Mouse (Mus musculus) forebrain, postnatal 0 days (tissue): ENCODE measurements at regions not wholly inside any gene's neighbourhood (a gene's known extent, or its start where the extent isn't known, plus 50 kb on each side); places are given as distances from the start of the nearest gene placed in this dataset.

Experiments used
- ATAC-seq: fragments of 200-750 bp; cut with Nextera tagmentation; 2 replicates; pipeline ENCODE4 v1.8.0; 2017; ENCODE audit warnings: mild to moderate bottlenecking, moderate library complexity
- DNase-seq: peaks from one replicate; pipeline ENCODE4 v3.0.0-alpha.2; 2015
- H3K27ac ChIP-seq: fragments of 300-500 bp; sonication (generic); 2 replicates; pipeline ENCODE4 v1.5.1; 2014; ENCODE audit warnings: low read depth, mild to moderate bottlenecking, antibody characterized with exemption, low read length, moderate library complexity, mixed read lengths
- H3K27me3 ChIP-seq: fragments of 300-500 bp; sonication (generic); 2 replicates; pipeline ENCODE4 v1.6.1; 2014; ENCODE audit warnings: mild to moderate bottlenecking, low read length, mixed read lengths; ENCODE audit not compliant: insufficient read depth
- H3K36me3 ChIP-seq: fragments of 300-500 bp; sonication (generic); 2 replicates; pipeline ENCODE4 v1.6.1; 2014; ENCODE audit warnings: mild to moderate bottlenecking, moderate library complexity; ENCODE audit not compliant: insufficient read depth
- H3K4me1 ChIP-seq: fragments of 300-500 bp; sonication (generic); 2 replicates; pipeline ENCODE4 v1.6.1; 2014; ENCODE audit warnings: antibody characterized with exemption; ENCODE audit not compliant: insufficient read depth
- H3K4me2 ChIP-seq: fragments of 300-500 bp; sonication (generic); 2 replicates; pipeline ENCODE4 v1.6.1; 2014; ENCODE audit warnings: low read depth, mild to moderate bottlenecking, moderate library complexity
- H3K4me3 ChIP-seq: fragments of 300-500 bp; sonication (generic); 2 replicates; pipeline ENCODE4 v1.5.1; 2014; ENCODE audit warnings: low read depth, low read length, mixed read lengths
- H3K9ac ChIP-seq: fragments of 300-500 bp; sonication (generic); 2 replicates; pipeline ENCODE4 v1.6.1; 2014; ENCODE audit warnings: mild to moderate bottlenecking
- H3K9me3 ChIP-seq: fragments of 300-500 bp; sonication (generic); 2 replicates; pipeline ENCODE4 v1.6.1; 2016; ENCODE audit warnings: low read length
- CTCF ChIP-seq: sonication (generic); IDR thresholded peaks from 2 replicates; pipeline ENCODE4 v1.5.1; 2016; ENCODE audit warnings: antibody characterized with exemption, control low read depth, low read depth
- WGBS: fragments of 180-500 bp; shearing (Covaris S2); extraction: QIAGEN DNeasy Blood & Tissue Kit; methylation state at CpG from one replicate; pipeline ENCODE4 v1.1.7; 2014; 5-methylcytosine and 5-hydroxymethylcytosine counted together

GRCm38 (mm10) chr3:128088207-128088606 is 192.1 kb upstream of the Fam241a start:
- DNase-seq (peak; percentile 78), ATAC-seq (peak; percentile 99)
- no peaks in the 10 kb centered on the region for H3K4me1 ChIP-seq
- H3K27me3 ChIP-seq, result no peaks in the 10 kb centered on the region
- TF ChIP-seq CTCF, result peak; percentile 85
- H3K36me3 ChIP-seq, result no peaks in the 10 kb centered on the region
- no peak overlapping the region for H3K9ac ChIP-seq
- no peaks in the 10 kb centered on the region for H3K9me3 ChIP-seq
- no peak overlapping the region for H3K27ac ChIP-seq
- WGBS, result 19% methylated on average over 4 of the region's 4 CpGs
- no peak overlapping the region for H3K4me3 ChIP-seq
- no peak overlapping the region for H3K4me2 ChIP-seq

- no peaks in the 10 kb centered on the region for H3K27me3 ChIP-seq
- WGBS, result 91% methylated on average over 10 of the region's 10 CpGs
- no peak for ATAC-seq
Observed at GRCm38 (mm10) chr3:128087163-128087562, 191.0 kb upstream of the Fam241a start.

GRCm38 (mm10) chr3:128082463-128082862 is 186.3 kb upstream of the Fam241a start:
- DNase-seq, result no peak
- Histone ChIP-seq H3K9me3 (no peaks in the 10 kb centered on the region), H3K4me3 (no peak overlapping the region), H3K36me3 (no peaks in the 10 kb centered on the region), H3K4me1 (no peaks in the 10 kb centered on the region), H3K27me3 (no peaks in the 10 kb centered on the region), H3K9ac (no peak overlapping the region), H3K4me2 (no peak overlapping the region), H3K27ac (no peak overlapping the region)
- no peak for ATAC-seq
- TF ChIP-seq CTCF, result no peak
- WGBS, result 64% methylated on average over 6 of the region's 6 CpGs

More at GRCm38 (mm10) chr3:128087163-128087562, 191.0 kb upstream of the Fam241a start:
- no peak overlapping the region for H3K4me3 ChIP-seq
- no peak overlapping the region for H3K4me2 ChIP-seq
- H3K36me3 ChIP-seq, result no peaks in the 10 kb centered on the region
- TF ChIP-seq CTCF, result no peak
- H3K4me1 ChIP-seq, result no peaks in the 10 kb centered on the region
- H3K9me3 ChIP-seq, result no peaks in the 10 kb centered on the region
- H3K9ac ChIP-seq, result no peak overlapping the region
- DNase-seq, result no peak
- H3K27ac ChIP-seq, result no peak overlapping the region

- no peak overlapping the region for H3K4me3 ChIP-seq
- no peak overlapping the region for H3K4me2 ChIP-seq
- no peak overlapping the region for H3K27ac ChIP-seq
- H3K4me1 ChIP-seq, result no peaks in the 10 kb centered on the region
- WGBS, result 84% methylated on average over 1 of the region's 1 CpGs
- H3K27me3 ChIP-seq, result no peaks in the 10 kb centered on the region
- H3K9ac ChIP-seq, result no peak overlapping the region
- TF ChIP-seq CTCF, result no peak
- DNase-seq, result no peak
- H3K36me3 ChIP-seq, result no peaks in the 10 kb centered on the region
- H3K9me3 ChIP-seq, result no peaks in the 10 kb centered on the region
- ATAC-seq, result no peak
Observed at GRCm38 (mm10) chr3:128081430-128081829, 185.3 kb upstream of the Fam241a start.

- TF ChIP-seq CTCF, result no peak
- H3K36me3 ChIP-seq, result no peaks in the 10 kb centered on the region
- H3K4me3 ChIP-seq, result no peak overlapping the region
- H3K9ac ChIP-seq, result no peak overlapping the region
- H3K4me1 ChIP-seq, result no peaks in the 10 kb centered on the region
- ATAC-seq (no peak), DNase-seq (no peak)
- H3K4me2 ChIP-seq, result no peak overlapping the region
- H3K9me3 ChIP-seq, result no peaks in the 10 kb centered on the region
- H3K27me3 ChIP-seq, result no peaks in the 10 kb centered on the region
- 78% methylated on average over 4 of the region's 4 CpGs for WGBS
- H3K27ac ChIP-seq, result no peak overlapping the region
Observed at GRCm38 (mm10) chr3:128067861-128068260, 171.7 kb upstream of the Fam241a start.

GRCm38 (mm10) chr3:128054031-128054430 is 157.9 kb upstream of the Fam241a start:
- H3K36me3 ChIP-seq, result no peaks in the 10 kb centered on the region
- no peaks in the 10 kb centered on the region for H3K4me1 ChIP-seq
- H3K9me3 ChIP-seq, result no peaks in the 10 kb centered on the region
- no peak overlapping the region for H3K4me2 ChIP-seq
- 74% methylated on average over 9 of the region's 9 CpGs for WGBS
- TF ChIP-seq CTCF, result no peak
- ATAC-seq (no peak), DNase-seq (no peak)
- H3K27me3 ChIP-seq, result no peaks in the 10 kb centered on the region
- H3K9ac ChIP-seq, result no peak overlapping the region
- no peak overlapping the region for H3K4me3 ChIP-seq
- H3K27ac ChIP-seq, result no peak overlapping the region

GRCm38 (mm10) chr3:128043709-128044108 is 147.6 kb upstream of the Fam241a start:
- no peak for ATAC-seq
- Histone ChIP-seq H3K9me3 (no peaks in the 10 kb centered on the region), H3K9ac (no peak overlapping the region), H3K36me3 (no peaks in the 10 kb centered on the region), H3K4me1 (no peaks in the 10 kb centered on the region), H3K4me2 (no peak overlapping the region), H3K27me3 (no peaks in the 10 kb centered on the region), H3K27ac (no peak overlapping the region), H3K4me3 (no peak overlapping the region)
- WGBS, result 89% methylated on average over 3 of the region's 3 CpGs
- TF ChIP-seq CTCF, result no peak
- DNase-seq, result no peak
